Mouse (Mus musculus) forebrain, embryonic 14.5 days (tissue): ENCODE measurements around the gene Unc5a. TPM values are rescaled to one million over a fixed set of nuclear protein-coding genes. Genes with fewer than 3 reads are reported as not detected.

Experiments
- ATAC-seq: fragments of 200-750 bp; cut with Nextera tagmentation; 2 replicates; pipeline ENCODE4 v1.8.0; 2017; ENCODE audit warnings: mild to moderate bottlenecking, moderate library complexity
- DNase-seq: peaks from one replicate; pipeline ENCODE4 v3.0.0-alpha.2; 2015; ENCODE audit warnings: low spot score
- H3K27ac ChIP-seq: fragments of 300-500 bp; sonication (generic); 2 replicates; pipeline ENCODE4 v1.5.1; 2014; ENCODE audit warnings: low read depth, mild to moderate bottlenecking, control low read depth, low read length, moderate library complexity
- H3K27me3 ChIP-seq: fragments of 300-500 bp; sonication (generic); replicated peaks from 2 replicates; pipeline ENCODE4 v1.6.1; 2014; ENCODE audit warnings: low read length, control low read depth, mixed read lengths; ENCODE audit not compliant: control insufficient read depth, insufficient read depth
- H3K36me3 ChIP-seq: fragments of 300-500 bp; sonication (generic); 2 replicates; pipeline ENCODE4 v1.6.1; 2014; ENCODE audit warnings: low read length, control low read depth; ENCODE audit not compliant: control insufficient read depth, insufficient read depth
- H3K4me1 ChIP-seq: fragments of 300-500 bp; sonication (generic); 2 replicates; pipeline ENCODE4 v1.6.1; 2014; ENCODE audit warnings: antibody characterized with exemption, low read length, control low read depth; ENCODE audit not compliant: control insufficient read depth, insufficient read depth
- H3K4me2 ChIP-seq: fragments of 300-500 bp; sonication (generic); 2 replicates; pipeline ENCODE4 v1.6.1; 2014; ENCODE audit warnings: mild to moderate bottlenecking, control low read depth, low read length
- H3K4me3 ChIP-seq: fragments of 300-500 bp; sonication (generic); 2 replicates; pipeline ENCODE4 v1.5.1; 2014; ENCODE audit warnings: low read depth, low read length, control low read depth
- H3K9ac ChIP-seq: fragments of 300-500 bp; sonication (generic); 2 replicates; pipeline ENCODE4 v1.6.1; 2014; ENCODE audit warnings: mild to moderate bottlenecking, low read length, control low read depth, moderate library complexity
- H3K9me3 ChIP-seq: fragments of 300-500 bp; sonication (generic); replicated peaks from 2 replicates; pipeline ENCODE4 v1.6.1; 2016; ENCODE audit warnings: low read length, control low read depth, mixed read lengths; ENCODE audit not compliant: control insufficient read depth
- WGBS: fragments of 180-500 bp; shearing (Covaris S2); extraction: QIAGEN DNeasy Blood & Tissue Kit; methylation state at CpG from one replicate; pipeline ENCODE4 v1.1.7; 2014; 5-methylcytosine and 5-hydroxymethylcytosine counted together
- polyA plus RNA-seq: library from polyadenylated mRNA; unstranded; fragments of >200 nt; fragmentation: Nextera tagmentation; extraction: Ambion mirVana; gene quantifications from 2 replicates; pipeline ENCODE4 v1.2.1, GENCODE M21; 2014

The Unc5a gene
- polyA plus RNA-seq = 12.3 and 16.2 TPM in 2 replicates

DNA sequence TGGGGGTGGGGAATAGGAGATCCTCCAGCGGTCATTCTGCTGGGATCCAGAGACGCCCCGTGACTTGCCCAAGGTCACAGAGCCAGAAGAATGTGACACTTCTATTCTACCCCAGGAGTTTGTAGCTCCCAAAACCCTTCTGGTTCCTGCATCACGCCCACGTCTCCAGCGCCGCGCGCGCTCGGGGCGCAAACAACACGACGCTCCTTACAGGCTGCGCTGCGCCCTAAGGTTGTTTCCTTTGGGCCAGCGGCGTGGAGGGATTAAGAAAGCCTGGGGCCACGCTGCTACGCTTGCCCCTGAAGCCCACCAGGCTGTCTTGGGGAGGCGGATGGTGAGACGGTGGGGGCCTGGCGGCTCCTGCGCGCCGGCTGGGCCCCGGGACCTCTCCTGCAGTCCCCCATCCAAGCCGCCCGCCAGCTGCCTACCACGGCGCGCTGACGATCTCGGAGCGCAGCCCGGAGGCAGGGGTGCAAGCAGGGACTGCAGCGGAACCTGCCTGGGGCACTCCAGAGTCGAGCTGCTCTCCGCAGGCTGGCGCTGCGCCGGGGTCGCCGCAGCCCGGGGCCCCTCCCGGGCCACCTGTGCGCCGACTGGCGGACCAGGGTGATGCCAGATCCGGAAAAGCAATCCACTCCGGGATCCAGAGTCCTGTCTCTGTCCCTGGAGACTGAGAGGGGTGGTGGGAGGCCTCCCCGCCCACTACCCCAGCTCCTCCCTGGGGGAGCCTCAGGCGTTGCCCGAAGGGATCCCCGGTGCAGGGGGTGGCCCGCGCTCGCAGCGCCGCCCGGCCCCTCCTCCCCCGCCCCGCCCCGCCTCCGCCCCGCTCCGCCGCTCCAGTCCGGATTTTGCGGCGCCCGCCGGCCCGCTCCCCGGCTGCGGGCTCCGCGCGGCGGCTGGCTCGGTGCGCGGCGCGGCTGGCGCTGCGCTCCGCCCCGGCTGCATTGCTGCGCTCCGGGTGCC lies at the start of gene Unc5a:
TSS of gene Unc5a (plus strand) at position 881 of the 963 bp plus-strand sequence.
- Histone ChIP-seq H3K4me1 (peaks cover 16% of the 10 kb centered on the region), H3K4me3 (peak within 1 kb of the TSS; percentile 76), H3K9me3 (no peaks in the 10 kb centered on the region), H3K9ac (peak within 1 kb of the TSS; percentile 82), H3K27ac (peak within 1 kb of the TSS; percentile 89), H3K4me2 (peak within 1 kb of the TSS; percentile 99), H3K36me3 (no peaks in the 10 kb centered on the region), H3K27me3 (peaks cover 45% of the 10 kb centered on the region)
- under 1% methylated on average over 77 of the region's 91 CpGs for WGBS
- DNase-seq = peak; percentile 92
- ATAC-seq = peak; percentile 85

DNA sequence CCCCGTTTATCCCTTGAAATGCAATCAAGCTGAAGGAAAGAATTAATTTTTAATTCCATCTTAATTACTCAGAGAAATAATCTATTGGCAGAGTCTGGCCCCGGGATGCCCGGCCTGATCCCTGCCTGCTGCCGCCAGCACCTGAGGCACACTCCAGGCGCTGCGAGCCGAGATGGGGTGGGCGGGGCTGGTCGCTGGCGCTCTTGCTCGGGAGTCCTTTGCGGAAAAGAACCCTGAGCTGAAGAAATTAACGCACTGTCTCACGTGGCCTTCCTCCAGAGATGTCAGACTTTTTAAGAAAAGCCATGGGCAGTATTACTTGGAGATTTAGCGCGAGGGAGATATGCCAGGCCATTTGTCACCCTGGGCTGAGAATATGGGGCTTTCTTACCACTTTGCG lies 37.2 kb upstream of the Unc5a start:
- Histone ChIP-seq H3K9me3 (no peaks in the 10 kb centered on the region), H3K27ac (no peak overlapping the region), H3K9ac (no peak overlapping the region), H3K4me1 (peaks cover 9% of the 10 kb centered on the region), H3K27me3 (0 out of 2 replicates have a peak, but pooled peaks cover 2% of the 10 kb centered on the region), H3K36me3 (no peaks in the 10 kb centered on the region), H3K4me2 (peak overlapping the region; percentile 34), H3K4me3 (no peak overlapping the region)
- peak; percentile 51 for DNase-seq
- WGBS = 2% methylated on average over 17 of the region's 17 CpGs
- no peak for ATAC-seq

- no peak overlapping the region for H3K27ac ChIP-seq
- 13% methylated on average over 16 of the region's 16 CpGs for WGBS
- no peaks in the 10 kb centered on the region for H3K9me3 ChIP-seq
- no peak overlapping the region for H3K4me2 ChIP-seq
- H3K27me3 ChIP-seq = 0 out of 2 replicates have a peak, but pooled peaks cover 2% of the 10 kb centered on the region
- peaks cover 9% of the 10 kb centered on the region for H3K4me1 ChIP-seq
- ATAC-seq = peak; percentile 54; the same call in 1 of the 2 replicates
- no peak overlapping the region for H3K4me3 ChIP-seq
- no peak overlapping the region for H3K9ac ChIP-seq
- H3K36me3 ChIP-seq = no peaks in the 10 kb centered on the region
- DNase-seq = peak; percentile 68
These were observed 36.2 kb upstream of the Unc5a start for GRCm38 (mm10) chr13:54912894-54913621.

DNA sequence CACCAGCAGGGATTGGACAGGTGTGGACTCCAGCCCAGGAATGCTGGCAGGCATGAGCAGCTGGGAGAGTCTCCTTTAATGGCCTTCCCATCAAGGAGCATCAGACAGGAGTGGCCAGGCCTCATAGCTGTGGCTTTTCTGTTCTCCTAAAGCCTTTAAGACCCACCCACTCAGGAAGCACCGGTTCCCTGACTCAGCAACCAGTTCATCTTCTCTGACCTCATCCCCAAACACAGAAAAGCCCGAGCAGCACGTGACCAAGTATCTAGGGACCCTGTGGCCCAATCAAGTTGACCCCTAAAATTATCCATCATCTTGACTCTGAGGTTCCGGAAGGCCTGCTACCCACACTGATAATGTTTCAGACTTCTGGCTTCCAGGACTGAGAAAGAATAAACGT lies 32.6 kb upstream of the Unc5a start:
- ATAC-seq = no peak

DNA sequence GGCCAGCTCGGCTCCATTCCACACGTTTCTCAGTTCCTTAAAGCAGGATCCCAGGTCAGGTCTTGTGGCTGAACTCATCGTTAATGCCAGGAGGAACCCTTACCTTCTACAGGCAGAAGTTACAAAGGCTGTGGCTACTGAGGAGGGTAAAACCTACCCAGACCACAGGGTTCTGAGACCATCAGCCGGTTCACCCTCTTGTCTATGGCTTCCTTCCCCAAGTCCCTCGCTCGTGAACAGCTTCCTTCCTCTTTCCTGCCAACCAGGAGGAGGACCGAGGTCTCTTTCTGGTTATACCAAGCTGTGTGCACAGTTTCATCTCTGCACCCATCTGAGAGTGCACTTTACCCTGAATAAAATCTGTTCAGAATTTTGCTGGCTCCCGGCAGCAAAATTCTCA lies 30.3 kb upstream of the Unc5a start:
- H3K4me3 ChIP-seq = no peak overlapping the region
- no peak overlapping the region for H3K27ac ChIP-seq
- no peak overlapping the region for H3K4me2 ChIP-seq
- no peaks in the 10 kb centered on the region for H3K27me3 ChIP-seq
- no peak overlapping the region for H3K9ac ChIP-seq
- H3K4me1 ChIP-seq = no peaks in the 10 kb centered on the region
- ATAC-seq = no peak
- H3K9me3 ChIP-seq = no peaks in the 10 kb centered on the region
- 81% methylated on average over 8 of the region's 8 CpGs for WGBS
- no peaks in the 10 kb centered on the region for H3K36me3 ChIP-seq
- no peak for DNase-seq

More for the DNA sequence above, 32.6 kb upstream of the Unc5a start:
- Histone ChIP-seq H3K4me3 (no peak overlapping the region), H3K9me3 (no peaks in the 10 kb centered on the region), H3K27ac (no peak overlapping the region), H3K9ac (no peak overlapping the region), H3K36me3 (no peaks in the 10 kb centered on the region), H3K4me2 (no peak overlapping the region), H3K4me1 (peaks cover 8% of the 10 kb centered on the region), H3K27me3 (0 out of 2 replicates have a peak, but pooled peaks cover under 1% of the 10 kb centered on the region)
- WGBS = 82% methylated on average over 5 of the region's 5 CpGs
- no peak for DNase-seq

DNA sequence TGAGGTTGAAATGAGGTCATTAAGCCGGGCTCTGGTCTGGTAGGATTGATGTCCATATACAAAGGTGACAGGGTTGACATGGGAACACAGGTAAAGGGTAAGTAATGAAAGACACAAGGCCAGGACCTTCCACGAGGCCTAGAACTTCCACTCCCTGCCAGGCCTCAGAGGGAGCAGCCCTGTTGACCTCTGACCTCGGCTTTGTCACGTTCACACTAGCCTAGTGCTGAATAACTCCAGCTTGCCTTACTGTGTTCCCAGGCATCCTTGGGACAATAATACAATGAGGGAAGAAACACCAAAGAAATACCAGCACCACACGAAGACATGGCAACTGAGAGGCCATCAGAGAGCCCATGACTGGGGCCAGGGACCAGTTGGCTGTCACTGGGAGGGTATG lies 29.5 kb upstream of the Unc5a start:
- DNase-seq (no peak), ATAC-seq (no peak)
- Histone ChIP-seq H3K9ac (no peak overlapping the region), H3K27me3 (no peaks in the 10 kb centered on the region), H3K4me3 (no peak overlapping the region), H3K36me3 (no peaks in the 10 kb centered on the region), H3K9me3 (no peaks in the 10 kb centered on the region), H3K4me1 (no peaks in the 10 kb centered on the region), H3K27ac (no peak overlapping the region), H3K4me2 (no peak overlapping the region)
- 35% methylated on average over 5 of the region's 5 CpGs for WGBS

- WGBS = 81% methylated on average over 9 of the region's 9 CpGs
- Histone ChIP-seq H3K9me3 (no peaks in the 10 kb centered on the region), H3K27me3 (no peaks in the 10 kb centered on the region), H3K36me3 (no peaks in the 10 kb centered on the region), H3K9ac (no peak overlapping the region), H3K4me1 (0 out of 2 replicates have a peak, but pooled peaks cover 3% of the 10 kb centered on the region), H3K4me3 (no peak overlapping the region), H3K4me2 (no peak overlapping the region), H3K27ac (no peak overlapping the region)
- ATAC-seq (no peak), DNase-seq (no peak)
These were observed 27.5 kb upstream of the Unc5a start for GRCm38 (mm10) chr13:54921700-54922099.

GRCm38 (mm10) chr13:54923705-54924104 lies 25.5 kb upstream of the Unc5a start:
- Histone ChIP-seq H3K9ac (no peak overlapping the region), H3K4me2 (no peak overlapping the region), H3K27ac (no peak overlapping the region), H3K4me3 (no peak overlapping the region), H3K9me3 (no peaks in the 10 kb centered on the region), H3K27me3 (no peaks in the 10 kb centered on the region), H3K36me3 (no peaks in the 10 kb centered on the region), H3K4me1 (0 out of 2 replicates have a peak, but pooled peaks cover 3% of the 10 kb centered on the region)
- DNase-seq (no peak), ATAC-seq (no peak)
- WGBS = 90% methylated on average over 2 of the region's 2 CpGs
